Mouse (Mus musculus): ENCODE results near the gene Itsn1. TPM values are rescaled to one million over a fixed set of nuclear protein-coding genes. Genes with fewer than 3 reads are reported as not detected.

Itsn1 gene
- polyA plus RNA-seq, 1 experiment from 2014 or later, result 9.7 TPM

GRCm38 (mm10) chr16:91728123-91729065 lies 687 bp upstream of the Itsn1 start, which contains the start of gene Cryzl1:
Gene Cryzl1 (minus strand): TSS chr16:91728975.
- no peaks in the 10 kb centered on the region for H3K27me3 ChIP-seq (replicated peaks; ENCODE audit: insufficient read depth, low read length)
- H3K4me1 ChIP-seq (ENCODE audit: insufficient read depth, low read depth, low read length), result peaks cover 6% of the 10 kb centered on the region; the same call in 1 of the 2 replicates
- peak within 1 kb of the TSS; percentile 81 for H3K4me2 ChIP-seq (replicated peaks; ENCODE audit: low read depth, low read length)
- TF ChIP-seq CTCF (IDR thresholded peaks at IDR 0.05) (no peak), EP300 (IDR thresholded peaks at IDR 0.05) (peak; percentile 81)
- WGBS, result 1% methylated on average over 46 of the region's 46 CpGs
- ATAC-seq, result peak; percentile 94
- H3K9me3 ChIP-seq (ENCODE audit: low read length), result no peaks in the 10 kb centered on the region
- H3K9ac ChIP-seq (replicated peaks; ENCODE audit: low read depth), result peak within 1 kb of the TSS; percentile 59
- peak within 1 kb of the TSS; percentile 90 for H3K4me3 ChIP-seq (ENCODE audit: low read depth, low read length)
- peak; percentile 100 for DNase-seq (ENCODE audit: low spot score)
- H3K36me3 ChIP-seq (ENCODE audit: insufficient read depth, low read length), result no peaks in the 10 kb centered on the region; the same call in 1 of the 2 replicates
- peak within 1 kb of the TSS; percentile 89 for H3K27ac ChIP-seq (ENCODE audit: low read length)

- TF ChIP-seq CTCF (IDR thresholded peaks at IDR 0.05) (no peak), EP300 (IDR thresholded peaks at IDR 0.05) (no peak)
- Histone ChIP-seq H3K9me3 (ENCODE audit: low read length) (no peaks in the 10 kb centered on the region), H3K27me3 (replicated peaks; ENCODE audit: insufficient read depth, low read length) (no peaks in the 10 kb centered on the region), H3K27ac (ENCODE audit: low read length) (peak overlapping the region; percentile 89), H3K4me3 (ENCODE audit: low read depth, low read length) (peak overlapping the region; percentile 90), H3K4me1 (ENCODE audit: insufficient read depth, low read depth, low read length) (peaks cover 11% of the 10 kb centered on the region), H3K4me2 (replicated peaks; ENCODE audit: low read depth, low read length) (peak overlapping the region; percentile 81), H3K36me3 (ENCODE audit: insufficient read depth, low read length) (no peaks in the 10 kb centered on the region; the same call in 1 of the 2 replicates), H3K9ac (replicated peaks; ENCODE audit: low read depth) (peak overlapping the region; percentile 59)
- under 1% methylated on average over 38 of the region's 44 CpGs for WGBS
- peak; percentile 47 for DNase-seq (ENCODE audit: low spot score)
- no peak for ATAC-seq
Observed at GRCm38 (mm10) chr16:91729821-91730441, 850 bp downstream of the Itsn1 start.

GRCm38 (mm10) chr16:91730446-91730845 lies 1.4 kb downstream of the Itsn1 start:
- Histone ChIP-seq H3K9ac (replicated peaks; ENCODE audit: low read depth) (peak overlapping the region; percentile 59; the same call in 1 of the 2 replicates), H3K4me2 (replicated peaks; ENCODE audit: low read depth, low read length) (peak overlapping the region; percentile 81), H3K9me3 (ENCODE audit: low read length) (no peaks in the 10 kb centered on the region), H3K27me3 (replicated peaks; ENCODE audit: insufficient read depth, low read length) (no peaks in the 10 kb centered on the region), H3K27ac (ENCODE audit: low read length) (peak overlapping the region; percentile 89), H3K4me1 (ENCODE audit: insufficient read depth, low read depth, low read length) (peaks cover 13% of the 10 kb centered on the region), H3K36me3 (ENCODE audit: insufficient read depth, low read length) (no peaks in the 10 kb centered on the region; the same call in 1 of the 2 replicates), H3K4me3 (ENCODE audit: low read depth, low read length) (peak overlapping the region; percentile 90)
- DNase-seq (ENCODE audit: low spot score) (peak; percentile 32), ATAC-seq (no peak)
- TF ChIP-seq CTCF (IDR thresholded peaks at IDR 0.05) (no peak), EP300 (IDR thresholded peaks at IDR 0.05) (no peak)
- 3% methylated on average over 11 of the region's 11 CpGs for WGBS

DNA sequence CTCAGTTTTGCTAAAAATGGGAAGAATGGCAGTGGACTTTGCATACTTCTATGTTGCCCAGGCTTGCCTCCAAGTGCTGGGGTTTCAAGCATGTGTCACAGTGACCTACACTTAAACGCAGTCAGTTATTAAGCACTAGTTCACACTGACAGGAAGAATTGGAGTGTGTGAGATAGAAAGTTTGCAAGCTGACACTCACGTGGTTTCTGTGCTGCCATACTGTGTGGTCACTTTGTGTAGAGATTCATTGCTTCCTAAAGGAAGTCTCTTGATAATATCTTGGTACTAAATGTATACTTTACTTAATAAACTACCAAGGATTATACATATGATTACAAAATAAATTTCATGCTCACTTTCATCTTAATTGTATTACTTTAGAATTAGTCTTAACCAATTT lies 3.7 kb downstream of the Itsn1 start:
- no peak for DNase-seq (ENCODE audit: low spot score)
- no peak overlapping the region for H3K4me3 ChIP-seq (ENCODE audit: low read depth, low read length)
- no peak for TF ChIP-seq CTCF (IDR thresholded peaks at IDR 0.05)
- TF ChIP-seq EP300 (IDR thresholded peaks at IDR 0.05), result no peak
- H3K4me1 ChIP-seq (ENCODE audit: insufficient read depth, low read depth, low read length), result peaks cover 10% of the 10 kb centered on the region; the same call in 1 of the 2 replicates
- H3K36me3 ChIP-seq (ENCODE audit: insufficient read depth, low read length), result no peaks in the 10 kb centered on the region
- H3K27me3 ChIP-seq (replicated peaks; ENCODE audit: insufficient read depth, low read length), result no peaks in the 10 kb centered on the region
- no peak for ATAC-seq
- no peak overlapping the region for H3K9ac ChIP-seq (replicated peaks; ENCODE audit: low read depth)
- no peak overlapping the region for H3K4me2 ChIP-seq (replicated peaks; ENCODE audit: low read depth, low read length)
- 57% methylated on average over 2 of the region's 2 CpGs for WGBS
- no peaks in the 10 kb centered on the region for H3K9me3 ChIP-seq (ENCODE audit: low read length)
- no peak overlapping the region for H3K27ac ChIP-seq (ENCODE audit: low read length)

- no peaks in the 10 kb centered on the region for H3K27me3 ChIP-seq (replicated peaks; ENCODE audit: insufficient read depth, low read length)
- peak; percentile 50 for DNase-seq (ENCODE audit: low spot score)
- peaks cover 10% of the 10 kb centered on the region; the same call in 1 of the 2 replicates for H3K4me1 ChIP-seq (ENCODE audit: insufficient read depth, low read depth, low read length)
- no peaks in the 10 kb centered on the region for H3K9me3 ChIP-seq (ENCODE audit: low read length)
- H3K4me2 ChIP-seq (replicated peaks; ENCODE audit: low read depth, low read length), result no peak overlapping the region
- H3K36me3 ChIP-seq (ENCODE audit: insufficient read depth, low read length), result no peaks in the 10 kb centered on the region
- H3K4me3 ChIP-seq (ENCODE audit: low read depth, low read length), result no peak overlapping the region
- peak; percentile 59 for ATAC-seq
- no peak overlapping the region for H3K9ac ChIP-seq (replicated peaks; ENCODE audit: low read depth)
- 72% methylated on average over 5 of the region's 5 CpGs for WGBS
- no peak for TF ChIP-seq EP300 (IDR thresholded peaks at IDR 0.05)
- TF ChIP-seq CTCF (IDR thresholded peaks at IDR 0.05), result no peak
- no peak overlapping the region for H3K27ac ChIP-seq (ENCODE audit: low read length)
Observed at GRCm38 (mm10) chr16:91734771-91735170, 5.7 kb downstream of the Itsn1 start.
